Mouse (Mus musculus) olfactory bulb, adult 2 months (tissue): Measurements from ENCODE around the gene Kcnq1.

Source experiments
- CTCF ChIP-seq: fragments of 200-500 bp; IDR thresholded peaks from 2 replicates; pipeline ENCODE4 v1.5.1; 2012; ENCODE audit warnings: low read depth, mild to moderate bottlenecking, low read length, moderate library complexity; ENCODE audit not compliant: insufficient read depth
- POLR2A ChIP-seq: fragments of 200-500 bp; IDR thresholded peaks from 2 replicates; pipeline ENCODE4 v1.6.1; 2012; ENCODE audit warnings: mild to moderate bottlenecking, low read depth, low read length, moderate library complexity; ENCODE audit not compliant: insufficient read depth

DNA sequence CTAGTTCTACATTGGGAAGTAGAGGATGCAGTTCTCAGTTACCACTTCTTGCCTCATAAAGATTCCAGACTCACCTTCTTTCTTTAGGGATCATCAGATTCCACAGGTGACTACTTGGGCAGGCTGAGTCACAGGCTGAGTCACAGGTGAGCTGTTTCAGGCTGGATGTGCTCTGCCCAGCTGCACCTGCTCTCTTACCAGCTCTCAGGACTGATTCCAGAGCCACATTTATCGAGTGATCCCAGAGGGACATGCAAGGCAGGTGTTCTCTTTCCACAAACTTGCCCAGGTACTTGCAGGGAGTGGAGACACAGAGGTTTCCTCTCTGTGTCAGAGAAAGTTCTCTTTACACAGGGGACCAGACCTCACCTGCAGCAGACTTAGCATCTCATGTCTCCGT lies 95.1 kb downstream of the Kcnq1 start:
- TF ChIP-seq CTCF: no peak
- TF ChIP-seq POLR2A: no peak
